Mouse (Mus musculus) right cerebral cortex, adult 18-20 months (tissue): ENCODE results near the gene Gm20388.
A peak's percentile ranks its signal among the peaks of the same experiment; 100 is the strongest.

ENCODE experiments used
- DNase-seq: peaks from one replicate; pipeline ENCODE4 v3.0.0; 2022; ENCODE audit warnings: mixed read lengths

The Gm20388 gene

GRCm38 (mm10) chr8:120177318-120178123 lies 266.9 kb downstream of the Gm20388 start, which contains the start of gene Fam92b:
TSS of gene Fam92b (minus strand) at chr8:120177466.
- peak; percentile 65 for DNase-seq

DNA sequence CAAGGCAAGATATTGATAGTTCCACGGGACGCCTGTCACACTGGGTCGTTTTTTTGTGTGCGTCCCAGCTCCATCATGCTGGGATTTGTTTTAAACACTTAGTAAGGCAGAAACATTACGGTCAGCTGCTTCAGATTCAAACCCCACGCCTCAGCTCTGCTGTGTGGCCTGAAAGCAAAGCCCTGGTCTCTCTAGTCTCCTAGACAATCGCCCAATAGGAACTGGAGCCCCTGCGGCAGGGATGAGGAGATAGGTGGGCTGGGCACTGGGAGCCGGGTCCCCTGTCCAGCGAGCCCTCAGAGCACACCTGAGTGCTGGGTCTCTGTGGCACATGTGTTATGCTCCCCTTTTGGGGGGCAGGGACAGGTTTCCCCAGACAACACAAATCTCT lies 267.5 kb downstream of the Gm20388 start:
- no peak for DNase-seq

GRCm38 (mm10) chr8:120179027-120179431 lies 268.4 kb downstream of the Gm20388 start:
- DNase-seq, result peak; percentile 81

- DNase-seq, result no peak
These were observed 269.9 kb downstream of the Gm20388 start for GRCm38 (mm10) chr8:120180445-120180970.

DNA sequence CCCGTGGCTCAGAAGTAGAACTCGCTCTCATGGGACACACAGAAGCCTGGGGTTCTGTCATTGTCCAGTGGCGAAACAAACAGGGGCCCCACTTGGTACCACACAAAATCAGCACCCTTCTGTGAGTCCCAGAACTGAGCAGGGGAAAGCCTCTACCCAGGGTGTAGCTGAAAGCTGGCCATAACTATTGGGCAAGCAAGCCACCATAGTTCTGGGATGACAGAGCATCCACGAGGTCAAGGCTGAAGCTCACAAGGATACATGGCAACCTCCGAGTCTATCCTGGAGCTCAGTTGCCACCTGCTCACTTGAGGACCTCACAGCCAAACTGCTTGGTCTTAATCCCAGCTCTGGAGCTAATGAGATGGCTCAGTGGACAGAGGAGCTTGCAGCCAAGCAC lies 270.6 kb downstream of the Gm20388 start:
- DNase-seq, result no peak

GRCm38 (mm10) chr8:120181861-120182414 lies 271.3 kb downstream of the Gm20388 start:
- no peak for DNase-seq

DNA sequence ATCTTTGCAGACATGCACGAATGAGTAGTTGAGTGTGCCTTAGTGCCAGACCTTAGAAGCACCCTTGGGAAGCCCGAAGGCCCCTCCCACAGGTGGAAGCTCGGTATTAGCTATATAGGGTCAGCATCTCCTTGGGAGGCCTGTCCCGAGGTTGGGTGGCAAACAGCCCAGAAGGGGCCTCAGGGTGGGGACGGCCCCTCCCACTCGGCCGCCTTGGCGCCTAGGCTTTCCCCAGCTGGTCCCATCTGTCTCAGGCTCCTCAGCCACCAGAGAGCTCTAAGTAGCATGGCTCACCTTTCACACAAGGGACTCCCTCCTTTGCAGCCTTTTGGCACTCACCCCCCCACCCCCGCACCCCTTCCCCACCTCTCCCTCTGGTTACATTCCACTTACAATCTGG lies 273.7 kb downstream of the Gm20388 start:
- DNase-seq, result no peak

DNA sequence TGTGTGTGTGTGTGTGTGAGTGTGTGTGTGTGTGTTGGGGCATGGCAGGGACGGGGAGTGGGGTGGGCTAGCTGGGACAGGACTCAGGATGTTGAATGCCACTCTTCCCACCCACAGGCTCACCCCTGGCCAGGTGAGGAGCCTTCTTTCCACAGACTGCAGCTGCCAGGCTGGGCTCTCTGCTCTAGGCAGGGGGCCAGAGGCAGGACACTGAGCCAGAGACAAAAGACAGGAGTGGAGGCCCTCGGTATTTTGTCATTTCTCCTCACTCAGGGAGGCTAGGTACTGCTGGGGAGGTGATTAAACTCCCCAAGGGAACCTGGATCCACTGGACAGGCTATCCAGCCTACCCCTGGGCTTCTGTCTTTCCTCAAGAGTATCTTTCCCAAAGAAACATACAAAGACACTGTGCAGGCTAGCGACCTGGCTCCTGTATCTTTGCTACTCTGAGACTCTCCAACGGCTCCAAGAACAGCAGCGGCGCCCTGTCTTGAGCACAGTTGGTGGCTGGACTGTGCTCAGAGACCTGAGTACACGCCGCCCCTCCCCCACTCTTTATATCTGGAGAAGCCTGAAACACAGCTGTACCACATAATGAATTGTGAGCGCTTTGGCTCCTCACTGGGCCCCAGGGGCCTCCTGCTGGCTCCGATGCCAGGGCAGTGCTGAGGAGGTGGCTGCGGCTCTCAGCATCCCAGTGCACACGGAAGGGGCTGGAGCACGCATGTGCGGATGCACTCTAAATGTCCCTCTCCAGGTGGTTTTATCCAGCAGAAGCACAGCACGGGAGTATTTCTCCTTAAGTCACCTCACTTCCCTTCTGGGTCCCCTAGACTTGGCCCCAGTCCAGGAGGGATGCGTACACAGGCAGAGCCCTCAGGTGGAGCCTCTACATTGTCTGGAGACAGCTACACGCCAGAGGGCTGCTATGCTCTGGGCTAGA lies 274.5 kb downstream of the Gm20388 start:
- DNase-seq, result no peak

GRCm38 (mm10) chr8:120186454-120186853 lies 275.8 kb downstream of the Gm20388 start:
- DNase-seq, result peak; percentile 30

GRCm38 (mm10) chr8:120188510-120188909 lies 277.9 kb downstream of the Gm20388 start:
- no peak for DNase-seq

- DNase-seq, result no peak
These were observed 278.8 kb downstream of the Gm20388 start for GRCm38 (mm10) chr8:120189440-120189839.

GRCm38 (mm10) chr8:120190107-120190809 lies 279.6 kb downstream of the Gm20388 start:
- no peak for DNase-seq

DNA sequence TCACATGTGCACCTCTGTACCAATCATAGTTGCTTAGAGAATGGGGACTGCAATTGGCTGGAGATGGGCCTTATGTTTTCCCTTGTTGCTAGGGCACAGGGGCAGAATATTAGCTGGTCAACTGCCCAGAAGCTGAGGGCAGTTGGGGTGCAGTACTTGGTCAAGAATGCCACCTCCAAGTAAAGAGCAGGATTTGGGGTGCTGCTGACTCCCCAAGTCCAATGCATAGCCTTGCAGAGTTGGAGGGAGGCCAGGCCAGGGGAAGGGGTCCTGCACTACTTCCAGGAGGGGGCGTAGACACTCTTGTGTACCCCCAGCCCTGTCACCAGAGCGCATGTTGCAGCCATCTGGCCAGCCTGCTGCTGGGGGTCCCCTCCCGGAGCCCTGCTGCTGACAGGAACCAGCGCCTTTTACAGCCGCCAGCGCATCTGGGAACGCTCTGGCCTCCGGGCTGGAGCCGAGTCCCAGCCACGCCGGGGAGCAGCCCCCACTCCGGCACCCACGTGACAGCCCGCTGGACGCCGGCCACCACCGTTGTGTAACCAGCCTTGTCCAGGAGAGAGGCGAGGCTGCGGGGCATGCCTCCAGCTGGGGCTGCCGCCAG lies 280.3 kb downstream of the Gm20388 start:
- DNase-seq, result peak; percentile 92

DNA sequence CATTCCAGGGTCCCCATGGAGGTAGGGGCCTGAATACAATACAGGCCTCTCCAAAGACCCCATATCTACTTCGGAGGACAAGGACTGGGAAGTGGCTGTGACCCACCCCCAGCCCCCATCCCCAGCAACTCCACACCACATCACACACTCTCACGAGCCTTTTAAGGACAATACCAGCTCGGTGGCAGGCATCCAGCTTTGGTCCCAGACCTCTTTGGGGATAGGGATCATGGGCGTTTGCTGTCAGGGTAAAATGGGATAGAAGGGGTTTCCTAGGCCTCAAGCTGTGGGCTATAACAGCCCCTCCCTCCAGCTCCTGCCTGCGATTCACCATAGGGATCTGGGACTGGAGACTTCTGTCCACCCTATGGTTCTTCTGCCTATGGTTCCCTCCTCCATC lies 281.0 kb downstream of the Gm20388 start:
- no peak for DNase-seq

DNA sequence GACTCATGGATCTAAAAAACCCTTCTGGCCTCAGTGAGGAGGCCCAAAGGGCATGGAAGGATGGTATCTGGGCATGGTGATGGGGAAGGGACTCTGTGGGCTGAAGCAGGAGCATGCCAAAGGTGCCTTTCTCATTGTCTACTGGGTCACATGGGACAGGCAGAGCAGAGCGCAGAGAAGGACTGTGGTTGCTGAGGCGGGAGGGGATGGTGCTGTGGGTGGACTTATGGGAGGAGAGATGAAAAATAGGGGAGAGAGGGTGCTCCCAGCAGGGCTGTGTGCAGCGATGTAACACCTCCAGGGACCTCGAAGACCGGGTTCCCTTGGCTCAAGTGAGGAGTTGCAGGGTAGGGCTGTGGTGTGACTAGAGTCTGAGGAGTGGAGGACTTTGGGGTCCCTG lies 281.5 kb downstream of the Gm20388 start:
- DNase-seq, result no peak

- no peak for DNase-seq
These were observed 290.7 kb downstream of the Gm20388 start for GRCm38 (mm10) chr8:120201351-120201750.

DNA sequence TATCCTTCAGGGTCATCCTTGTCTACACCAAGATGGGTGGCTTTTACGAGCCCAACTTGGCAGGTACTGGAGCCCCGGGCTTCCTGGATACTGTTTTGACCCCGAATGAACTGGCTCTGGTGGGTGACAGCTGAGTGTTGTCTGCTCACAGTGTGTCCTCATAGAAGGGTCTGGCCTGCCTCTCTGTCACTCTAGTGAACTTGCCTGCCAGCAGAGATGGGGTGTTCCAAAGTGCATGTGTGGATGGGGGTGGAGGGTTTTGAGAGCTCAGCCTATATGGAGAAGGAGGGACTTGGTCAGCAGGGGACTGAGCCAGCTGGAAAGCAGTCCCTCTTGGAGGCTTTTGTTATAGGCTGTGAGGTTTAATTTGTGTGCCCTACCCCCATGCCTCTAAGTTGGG lies 291.9 kb downstream of the Gm20388 start:
- DNase-seq, result no peak

DNA sequence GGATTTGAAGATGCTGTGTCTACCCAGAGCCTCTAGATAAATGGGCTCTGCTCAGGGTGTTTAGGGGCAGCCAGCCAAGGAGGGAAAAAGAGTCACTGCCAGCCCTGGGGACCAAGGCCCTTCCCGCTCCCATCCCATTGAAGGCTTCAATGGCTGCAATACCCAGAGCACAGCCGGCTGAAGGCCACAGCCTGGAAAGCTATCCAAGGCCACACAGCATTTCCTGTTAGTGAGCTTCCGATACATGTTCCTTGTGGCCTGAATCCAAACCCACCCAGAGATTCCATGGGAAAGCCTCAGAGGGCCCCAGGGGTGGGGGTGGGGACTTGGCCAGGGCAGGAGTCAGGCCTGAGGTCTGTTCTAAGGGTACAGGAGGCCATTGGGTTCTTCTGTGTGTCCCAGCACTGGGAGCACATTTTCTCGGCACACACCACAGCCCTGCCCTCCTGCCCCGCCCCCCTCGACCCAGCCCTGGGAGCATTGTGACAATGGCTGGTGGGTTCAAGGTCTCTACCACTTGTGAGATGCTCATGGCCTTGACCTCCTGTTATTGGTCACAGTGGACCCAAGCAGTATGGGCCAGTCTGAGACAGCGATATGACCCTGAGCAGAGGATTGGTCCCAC lies 294.2 kb downstream of the Gm20388 start:
- DNase-seq, result no peak

DNA sequence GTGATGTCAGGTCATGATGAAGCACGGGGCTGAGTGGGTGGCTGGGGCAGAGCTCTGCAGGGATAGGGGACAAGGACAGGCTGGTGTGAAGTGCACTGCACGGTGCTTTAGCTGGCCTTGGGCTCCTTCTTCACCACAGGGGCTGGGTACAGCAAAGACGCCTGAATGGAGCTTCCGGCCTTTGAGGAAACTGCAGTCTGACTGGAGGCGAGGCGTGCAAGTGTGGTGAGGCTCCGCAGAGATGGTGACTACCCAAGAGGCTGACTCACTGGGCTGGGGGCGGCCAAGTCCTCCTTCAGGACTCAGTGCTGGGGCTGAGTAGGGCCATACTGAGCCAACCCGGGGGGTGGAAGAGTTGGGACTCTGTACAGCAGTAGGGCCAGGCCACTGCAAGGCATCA lies 295.3 kb downstream of the Gm20388 start:
- DNase-seq, result peak; percentile 70

- no peak for DNase-seq
These were observed 296.7 kb downstream of the Gm20388 start for GRCm38 (mm10) chr8:120207364-120207763.

- DNase-seq, result no peak
These were observed 297.5 kb downstream of the Gm20388 start for GRCm38 (mm10) chr8:120208113-120208512.

- DNase-seq, result no peak
These were observed 300.7 kb downstream of the Gm20388 start for GRCm38 (mm10) chr8:120211345-120211744.
